Mouse (Mus musculus) small intestine, adult 2 months (tissue): ENCODE results near the gene Cfap54. TPM values are rescaled to one million over a fixed set of nuclear protein-coding genes. Genes with fewer than 3 reads are reported as not detected.

Source experiments
- H3K27ac ChIP-seq: fragments of 200-500 bp; 2 replicates; pipeline ENCODE4 v1.5.1; 2012; ENCODE audit warnings: low read depth, low read length, control low read depth, inconsistent platforms; ENCODE audit not compliant: insufficient read depth
- H3K27me3 ChIP-seq: fragments of 200-500 bp; 2 replicates; pipeline ENCODE4 v1.6.1; 2012; ENCODE audit warnings: mild to moderate bottlenecking, moderate library complexity, low read length, inconsistent platforms; ENCODE audit not compliant: control insufficient read depth, insufficient read depth
- H3K36me3 ChIP-seq: fragments of 200-500 bp; 2 replicates; pipeline ENCODE4 v1.6.1; 2012; ENCODE audit warnings: mild to moderate bottlenecking, low read length, control low read depth, inconsistent platforms; ENCODE audit not compliant: control insufficient read depth, insufficient read depth
- H3K4me1 ChIP-seq: fragments of 200-500 bp; 2 replicates; pipeline ENCODE4 v1.6.1; 2012; ENCODE audit warnings: low read length, inconsistent platforms, mixed read lengths; ENCODE audit not compliant: control insufficient read depth, insufficient read depth, insufficient read length
- H3K4me3 ChIP-seq: fragments of 200-500 bp; 2 replicates; pipeline ENCODE4 v1.5.1; 2012; ENCODE audit warnings: low read depth, mild to moderate bottlenecking, control low read depth, inconsistent platforms, low read length, moderate library complexity
- CTCF ChIP-seq: fragments of 200-500 bp; IDR thresholded peaks from 2 replicates; pipeline ENCODE4 v1.5.1; 2012; ENCODE audit warnings: low read depth, mild to moderate bottlenecking, control low read depth, inconsistent platforms, low read length, moderate library complexity, mixed read lengths; ENCODE audit not compliant: insufficient replicate concordance, insufficient read length; ENCODE audit errors: extremely low read depth
- POLR2A ChIP-seq: fragments of 200-500 bp; IDR thresholded peaks from 2 replicates; pipeline ENCODE4 v1.6.1; 2012; ENCODE audit warnings: low read depth, mild to moderate bottlenecking, control low read depth, inconsistent platforms, low read length, moderate library complexity
- WGBS: fragments of 180-500 bp; shearing (Covaris S2); methylation state at CpG from one replicate; pipeline ENCODE4 v1.1.7; 2018; 5-methylcytosine and 5-hydroxymethylcytosine counted together
- polyA plus RNA-seq: library from polyadenylated mRNA; depleted of rRNA; stranded (reverse); fragments of >200 nt; gene quantifications from 2 replicates; pipeline ENCODE4 v1.2.3, GENCODE M21; 2012

Cfap54 gene
- polyA plus RNA-seq, 1 experiment = 0.13 TPM

DNA sequence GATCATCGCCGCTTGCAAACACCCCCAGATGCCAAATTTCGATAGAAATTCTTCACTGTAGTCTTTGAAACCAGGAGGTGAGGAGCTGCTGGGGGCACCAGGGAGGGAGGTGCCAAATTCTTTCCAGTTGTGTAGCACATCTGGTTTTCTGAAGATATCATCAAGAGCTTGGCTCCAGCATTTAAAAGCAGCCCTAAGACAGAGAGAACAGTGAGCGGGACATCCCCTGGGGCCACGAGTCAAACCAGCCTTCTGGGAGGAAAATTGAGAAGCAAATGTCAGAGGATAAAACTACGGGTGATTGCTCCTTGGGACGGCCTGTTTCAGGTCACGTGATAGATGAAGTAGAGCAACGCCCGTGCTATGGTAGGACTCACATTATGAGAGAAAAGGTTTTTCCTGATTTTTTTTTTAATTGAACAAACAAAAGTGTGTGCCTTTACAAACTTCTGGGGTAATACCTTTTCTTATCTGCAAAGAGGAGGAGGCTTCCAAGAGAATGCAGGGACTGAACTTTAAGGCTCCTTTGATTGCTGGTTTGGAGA lies 143.6 kb downstream of the Cfap54 start:
- Histone ChIP-seq H3K4me1 (no peaks in the 10 kb centered on the region), H3K36me3 (no peaks in the 10 kb centered on the region), H3K27me3 (no peaks in the 10 kb centered on the region), H3K4me3 (no peak overlapping the region), H3K27ac (no peak overlapping the region)
- no peak for TF ChIP-seq POLR2A
- no peak for TF ChIP-seq CTCF
- 69% methylated on average over 10 of the region's 10 CpGs for WGBS

DNA sequence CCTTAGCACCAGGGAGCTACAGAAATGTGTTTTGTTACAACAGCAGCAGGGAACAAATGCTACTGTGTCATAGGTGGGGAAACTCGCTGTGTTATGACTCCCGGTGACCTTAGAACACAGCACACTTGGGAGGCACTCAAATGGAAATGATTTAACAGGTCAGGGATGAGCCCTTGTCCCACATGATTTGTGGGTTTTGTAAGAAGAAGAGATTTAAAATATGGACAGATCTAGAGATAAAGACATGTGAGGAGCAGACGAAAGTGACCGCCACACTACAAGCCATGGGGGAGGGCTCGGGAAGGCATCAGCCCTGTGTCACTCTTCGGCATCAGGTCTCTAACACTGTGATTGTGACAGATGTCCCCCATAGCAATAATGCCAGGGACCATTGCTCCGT lies 144.3 kb downstream of the Cfap54 start:
- H3K4me3 ChIP-seq = no peak overlapping the region

DNA sequence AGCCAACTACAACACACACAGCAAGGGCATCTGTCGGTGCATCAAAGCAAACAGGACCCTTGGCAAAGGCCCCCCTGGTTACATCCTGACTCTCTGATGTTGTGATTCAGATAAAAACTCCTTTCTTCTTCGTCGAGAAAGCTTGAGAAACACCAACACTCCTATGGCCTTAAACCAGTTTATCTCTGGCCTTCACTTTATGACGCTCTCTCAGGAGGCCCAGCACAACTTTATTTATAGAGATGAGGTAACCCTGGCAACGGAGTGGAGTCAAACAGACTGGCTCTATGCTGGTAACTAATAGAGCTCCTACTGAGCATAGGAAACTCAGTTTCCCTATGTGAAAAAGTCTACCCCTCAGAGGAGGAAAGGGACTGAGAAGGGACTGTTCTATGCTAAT lies 146.9 kb downstream of the Cfap54 start:
- Histone ChIP-seq H3K4me1 (no peaks in the 10 kb centered on the region), H3K36me3 (no peaks in the 10 kb centered on the region), H3K4me3 (no peak overlapping the region), H3K27ac (no peak overlapping the region), H3K27me3 (no peaks in the 10 kb centered on the region)
- 23% methylated on average over 5 of the region's 5 CpGs for WGBS
- TF ChIP-seq POLR2A (no peak), CTCF (no peak)

More for the DNA sequence above, 144.3 kb downstream of the Cfap54 start:
- 87% methylated on average over 7 of the region's 7 CpGs for WGBS
- TF ChIP-seq CTCF = no peak
- no peak for TF ChIP-seq POLR2A
- Histone ChIP-seq H3K27me3 (no peaks in the 10 kb centered on the region), H3K4me1 (no peaks in the 10 kb centered on the region), H3K36me3 (no peaks in the 10 kb centered on the region), H3K27ac (no peak overlapping the region)

DNA sequence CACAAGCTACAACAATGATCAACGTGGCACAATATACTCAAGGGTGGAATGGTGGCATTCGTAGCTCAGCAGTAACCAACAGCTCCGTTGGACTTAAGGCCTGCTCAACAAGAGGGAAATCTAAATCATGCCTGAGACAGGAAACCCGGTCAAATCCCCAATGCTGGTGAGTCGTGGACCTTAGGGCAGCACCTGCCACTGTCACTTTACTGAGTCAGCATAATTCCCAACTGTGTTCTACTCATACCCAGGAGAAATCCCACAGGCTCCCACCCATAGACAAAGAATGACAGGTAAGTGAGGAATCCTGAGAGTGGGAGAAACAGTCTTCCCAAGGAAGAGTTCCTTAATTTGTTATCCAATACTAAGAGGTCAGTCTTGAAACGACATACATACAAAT lies 147.8 kb downstream of the Cfap54 start:
- Histone ChIP-seq H3K27me3 (no peaks in the 10 kb centered on the region), H3K36me3 (no peaks in the 10 kb centered on the region), H3K4me1 (no peaks in the 10 kb centered on the region), H3K4me3 (no peak overlapping the region), H3K27ac (no peak overlapping the region)
- no peak for TF ChIP-seq CTCF
- TF ChIP-seq POLR2A = no peak
- whole genome bisulfite sequencing = 75% methylated on average over 6 of the region's 6 CpGs

DNA sequence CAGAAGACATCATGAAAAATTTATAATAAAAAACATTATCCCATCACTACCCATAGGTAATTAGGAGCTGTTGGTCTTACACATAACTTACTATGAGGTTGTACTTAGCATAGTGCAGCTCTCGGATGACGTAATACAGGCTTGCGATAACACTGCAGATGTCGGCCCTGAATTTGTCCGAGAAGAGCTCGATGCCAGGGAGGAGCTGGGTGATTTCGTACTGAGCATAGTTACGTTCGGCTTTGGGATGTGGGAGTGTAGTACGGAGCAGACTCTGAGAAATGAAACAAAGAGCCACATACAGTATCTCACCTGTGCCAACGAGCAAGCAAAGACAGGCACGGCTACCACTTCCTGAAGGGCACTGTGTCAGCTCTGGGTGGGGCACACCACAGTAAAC lies 149.0 kb downstream of the Cfap54 start:
- TF ChIP-seq POLR2A (no peak), CTCF (no peak)
- no peak overlapping the region for H3K4me3 ChIP-seq
- H3K27ac ChIP-seq = no peak overlapping the region
- H3K27me3 ChIP-seq = no peaks in the 10 kb centered on the region
- whole genome bisulfite sequencing = 81% methylated on average over 12 of the region's 12 CpGs
- H3K36me3 ChIP-seq = no peaks in the 10 kb centered on the region
- no peaks in the 10 kb centered on the region for H3K4me1 ChIP-seq

DNA sequence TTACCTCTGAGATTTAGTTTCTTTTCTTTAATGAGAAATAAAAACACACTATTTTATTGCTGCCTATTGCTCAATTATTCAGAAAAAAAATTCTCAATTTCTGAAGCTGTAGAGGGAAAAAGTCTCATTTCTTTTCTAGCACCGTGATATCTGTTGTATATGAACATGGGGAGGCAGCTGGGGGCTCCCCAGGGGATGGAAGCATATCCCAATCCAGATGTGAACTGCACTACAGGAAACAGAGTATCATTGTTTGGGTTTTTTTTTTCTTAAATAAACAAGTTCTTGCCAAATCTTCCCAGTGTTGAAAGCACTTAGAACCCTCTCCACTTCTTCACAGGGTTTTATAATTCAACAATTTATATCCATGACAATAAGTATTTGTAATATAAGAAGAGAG lies 151.4 kb downstream of the Cfap54 start:
- no peaks in the 10 kb centered on the region for H3K36me3 ChIP-seq
- 73% methylated on average over 1 of the region's 1 CpGs for WGBS
- no peak overlapping the region for H3K27ac ChIP-seq
- H3K27me3 ChIP-seq = no peaks in the 10 kb centered on the region
- H3K4me3 ChIP-seq = no peak overlapping the region
- H3K4me1 ChIP-seq = no peaks in the 10 kb centered on the region
- TF ChIP-seq POLR2A (no peak), CTCF (no peak)

DNA sequence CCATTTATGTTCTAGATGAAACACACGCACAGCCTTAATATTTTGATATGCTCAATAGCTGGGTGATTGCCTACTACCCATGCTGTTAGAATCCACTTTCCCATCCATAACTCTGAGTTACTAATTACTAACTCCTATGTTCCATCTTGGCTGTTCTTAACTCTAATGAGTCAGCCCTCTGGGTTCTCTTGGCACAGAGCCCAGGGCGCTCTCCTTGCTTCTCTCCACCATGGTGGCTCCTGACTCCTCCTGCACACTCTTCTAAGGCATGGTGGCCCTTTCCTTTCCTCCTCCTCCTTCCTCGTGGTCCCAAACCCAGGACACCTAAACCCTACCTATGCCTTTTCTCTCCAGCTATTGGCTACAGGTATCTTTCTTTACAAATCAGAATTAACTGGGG lies 153.2 kb downstream of the Cfap54 start:
- H3K4me1 ChIP-seq = no peaks in the 10 kb centered on the region
- WGBS = 84% methylated on average over 3 of the region's 3 CpGs
- no peaks in the 10 kb centered on the region for H3K36me3 ChIP-seq
- H3K27ac ChIP-seq = no peak overlapping the region
- no peak overlapping the region for H3K4me3 ChIP-seq
- TF ChIP-seq POLR2A = no peak
- no peak for TF ChIP-seq CTCF
- H3K27me3 ChIP-seq = no peaks in the 10 kb centered on the region
